Mouse (Mus musculus) fibroblast of lung, adult 2 months (primary cell): ENCODE results near the gene Astn2.
"Not testable (repeated sequence)": the region's sequence is repeated elsewhere in the genome, so short reads cannot be mapped to it uniquely, and the experiment has no call there.

ENCODE experiments used
- DNase-seq: peaks from one replicate; pipeline ENCODE4 v3.0.0-alpha.2; 2011; ENCODE audit warnings: low read depth

The Astn2 gene

DNA sequence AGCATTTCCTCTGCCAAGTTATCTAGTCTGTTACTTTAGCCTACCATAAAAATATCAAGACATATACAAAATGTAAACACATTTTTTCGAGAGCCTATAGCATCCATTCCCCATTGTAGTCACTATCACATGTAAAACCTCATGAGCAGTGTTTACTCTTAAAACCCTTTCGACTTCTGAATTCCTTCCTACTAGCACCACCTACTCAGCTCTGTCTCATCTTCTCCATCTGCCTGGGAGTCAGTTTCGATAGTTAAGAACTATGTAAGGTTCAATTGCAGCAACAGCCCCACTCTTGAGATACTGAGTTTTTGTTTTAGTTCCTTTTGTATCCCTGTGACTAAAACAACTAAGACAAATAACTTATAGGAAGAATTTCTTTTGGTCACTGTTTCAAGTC is 651.5 kb downstream of the Astn2 start:
- DNase-seq: no peak

DNA sequence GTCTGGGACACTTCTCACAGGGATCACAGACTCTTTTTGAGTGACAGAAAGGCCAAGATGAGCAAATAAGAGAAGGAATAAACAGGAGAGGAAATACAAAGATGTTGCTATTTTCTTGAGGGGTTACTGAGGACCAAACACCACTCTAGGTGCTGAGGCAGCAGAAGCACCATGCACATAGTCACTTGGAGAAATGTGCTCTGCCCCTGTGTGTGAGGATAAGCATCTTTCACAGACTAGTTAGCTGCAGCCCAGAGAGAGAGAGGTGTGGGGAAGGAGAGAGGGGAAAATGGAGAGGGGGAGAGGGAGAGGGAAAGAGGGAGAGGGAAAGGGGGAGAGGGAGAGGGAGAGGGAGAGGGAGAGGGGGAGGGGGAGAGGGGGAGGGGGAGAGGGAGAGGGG is 659.6 kb downstream of the Astn2 start:
- no peak for DNase-seq

DNA sequence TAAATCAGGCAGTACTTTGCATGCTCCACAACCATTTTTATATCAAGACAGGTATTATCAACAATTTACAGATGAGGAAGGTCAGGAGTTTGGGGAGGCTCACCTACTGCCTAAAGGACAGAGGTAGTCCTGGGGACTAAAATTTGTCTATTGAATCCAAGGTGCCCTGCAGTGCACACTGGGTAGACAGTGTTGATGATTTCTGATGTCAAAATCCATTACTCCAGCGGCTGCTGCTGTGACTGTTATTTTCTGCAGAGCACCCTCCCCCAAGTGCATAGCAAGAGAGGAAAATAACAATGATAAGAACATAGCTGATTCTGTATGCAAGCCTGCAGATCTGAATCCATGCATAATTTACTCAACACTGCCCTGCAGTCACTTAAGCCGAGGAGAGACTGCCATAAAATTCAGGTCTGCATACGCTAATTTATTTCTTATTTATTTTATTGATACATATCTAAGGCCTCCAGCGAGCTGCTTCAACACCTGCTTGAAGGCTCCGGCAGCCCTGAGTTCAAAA is 660.3 kb downstream of the Astn2 start:
- DNase-seq: no peak

DNA sequence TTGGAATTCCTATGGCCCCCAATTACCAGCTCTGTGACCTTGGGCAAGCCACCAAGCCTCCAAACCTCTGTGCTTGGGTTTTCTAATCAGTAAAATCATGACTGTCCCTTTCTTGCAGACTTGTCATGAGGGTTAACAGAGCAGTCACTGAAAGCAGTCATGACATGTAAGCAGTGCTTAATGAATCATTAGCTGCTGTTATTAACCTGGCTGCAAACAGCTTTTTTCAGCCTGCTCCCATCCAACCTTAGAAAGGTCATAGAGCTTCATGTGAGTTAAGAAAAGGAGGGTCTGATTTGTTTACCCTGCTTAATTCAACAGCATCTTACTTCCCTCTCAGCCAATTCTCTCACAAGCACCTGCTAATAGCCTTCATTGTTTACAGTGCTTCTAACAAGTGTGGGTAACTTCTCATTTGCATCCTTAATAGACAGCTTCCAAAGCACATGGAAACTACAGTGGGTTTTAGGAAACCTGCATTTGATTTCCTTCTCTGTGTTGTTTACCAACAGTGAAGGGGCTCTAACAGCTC is 661.2 kb downstream of the Astn2 start:
- no peak for DNase-seq

DNA sequence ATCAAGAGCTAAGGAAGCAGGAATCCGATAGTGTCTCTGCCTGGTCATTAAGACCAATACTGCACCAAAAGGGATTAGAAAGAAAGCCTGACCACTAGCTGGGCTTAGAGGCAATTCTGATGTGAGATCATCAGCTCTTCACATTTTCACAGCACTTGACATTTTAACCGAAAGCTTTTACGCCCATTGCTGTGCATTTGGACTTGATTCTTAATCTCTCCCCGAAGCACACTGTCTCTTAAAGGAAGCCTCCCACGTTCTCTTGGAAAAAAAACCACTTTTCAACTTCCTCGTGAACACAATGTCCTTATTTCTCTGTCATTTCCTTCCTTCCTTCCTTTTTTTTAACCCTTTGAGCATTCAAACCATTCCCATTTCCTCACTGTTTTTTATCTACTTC is 680.0 kb downstream of the Astn2 start:
- no peak for DNase-seq

DNA sequence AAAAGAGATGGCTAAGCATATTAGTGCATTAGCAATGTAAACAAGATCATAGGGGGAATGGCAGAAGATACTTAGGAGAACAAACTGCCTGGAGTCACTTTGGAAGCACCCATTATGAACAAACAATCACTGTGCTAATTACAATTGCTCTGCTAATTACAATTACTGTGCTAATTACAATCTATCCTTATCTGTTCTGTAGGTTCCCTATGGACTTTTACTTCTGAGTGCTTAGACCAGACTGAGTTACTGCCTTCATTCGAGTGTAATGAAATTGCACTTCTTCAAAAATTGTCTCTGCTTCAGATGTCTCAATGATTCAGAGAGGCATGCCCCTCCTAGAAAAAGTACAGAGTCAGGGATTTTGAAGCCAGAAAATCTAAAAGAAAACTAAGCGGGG is 684.8 kb downstream of the Astn2 start:
- no peak for DNase-seq

DNA sequence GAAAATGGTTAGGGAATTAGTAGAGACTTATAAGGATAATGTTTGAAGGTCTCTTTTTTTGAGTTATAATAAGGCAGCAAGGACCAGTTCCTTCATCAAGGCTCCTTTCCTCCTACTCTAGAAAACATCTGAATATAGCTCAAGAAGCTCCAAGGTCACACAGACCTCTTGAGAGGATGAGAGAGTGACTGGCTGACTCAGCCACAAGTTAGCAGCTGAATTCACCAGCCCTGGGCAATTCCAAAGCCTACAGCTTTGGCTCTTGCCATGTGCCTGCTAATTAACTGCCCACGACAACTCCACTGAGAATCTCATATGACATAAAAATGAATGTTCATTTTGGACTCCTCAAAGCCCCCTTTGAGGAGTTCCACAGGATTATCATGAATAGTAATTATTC is 686.5 kb downstream of the Astn2 start:
- DNase-seq: no peak

DNA sequence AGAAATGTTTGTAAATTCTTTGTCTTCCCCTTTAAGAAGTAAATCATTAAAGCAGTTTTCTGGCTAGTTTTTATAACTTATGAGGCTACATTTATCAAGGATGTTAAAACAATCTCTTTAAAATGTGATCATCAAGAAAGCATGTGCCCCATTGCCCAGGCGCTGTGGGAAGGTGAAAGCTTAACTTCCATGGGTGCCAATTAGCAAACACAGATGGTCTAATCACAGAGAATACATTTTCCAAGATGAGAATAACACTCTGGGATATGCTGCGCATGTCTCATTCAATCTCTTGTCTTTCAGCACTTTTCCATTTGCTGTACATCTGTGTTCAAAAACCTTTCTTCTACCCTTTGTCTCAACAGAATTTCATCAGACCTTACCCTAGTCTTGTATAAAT is 688.3 kb downstream of the Astn2 start:
- no peak for DNase-seq

DNA sequence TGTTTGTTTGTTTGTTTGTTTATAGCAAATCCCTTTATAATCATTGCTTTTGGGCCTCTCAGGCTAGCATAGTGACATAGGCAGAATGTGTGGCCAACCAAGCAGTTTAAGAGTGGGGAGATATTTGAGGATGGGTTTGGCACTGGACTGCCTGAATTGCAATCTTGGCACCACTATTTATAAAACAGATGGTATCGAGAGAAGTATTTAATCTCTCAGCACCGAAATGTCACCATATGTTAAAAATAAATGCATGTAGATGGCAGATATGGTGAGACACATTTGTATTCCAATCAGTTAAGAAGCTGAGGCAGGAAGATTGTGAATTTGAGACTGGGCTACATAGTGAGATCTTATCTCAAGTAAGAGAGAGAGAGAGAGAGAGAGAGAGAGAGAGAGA is 692.7 kb downstream of the Astn2 start:
- DNase-seq: no peak

DNA sequence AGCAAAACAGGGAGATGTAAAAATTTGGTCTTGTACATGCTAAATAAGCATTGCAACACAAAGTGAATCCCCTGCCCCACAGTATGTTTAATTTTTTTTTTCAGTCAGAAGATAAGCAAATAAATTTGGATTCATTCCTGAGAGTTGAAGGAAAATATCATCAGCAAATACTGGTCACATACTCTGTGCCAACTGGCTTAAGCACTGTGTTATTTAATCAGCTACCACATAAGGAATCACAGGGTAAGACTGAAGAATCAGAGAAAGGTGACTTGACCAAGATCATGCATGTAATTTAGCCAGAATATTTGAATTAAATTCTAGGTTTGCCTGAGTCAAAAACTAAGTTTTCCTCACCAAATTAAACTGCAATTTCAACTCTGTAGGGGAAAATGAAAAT is 693.8 kb downstream of the Astn2 start:
- no peak for DNase-seq

DNA sequence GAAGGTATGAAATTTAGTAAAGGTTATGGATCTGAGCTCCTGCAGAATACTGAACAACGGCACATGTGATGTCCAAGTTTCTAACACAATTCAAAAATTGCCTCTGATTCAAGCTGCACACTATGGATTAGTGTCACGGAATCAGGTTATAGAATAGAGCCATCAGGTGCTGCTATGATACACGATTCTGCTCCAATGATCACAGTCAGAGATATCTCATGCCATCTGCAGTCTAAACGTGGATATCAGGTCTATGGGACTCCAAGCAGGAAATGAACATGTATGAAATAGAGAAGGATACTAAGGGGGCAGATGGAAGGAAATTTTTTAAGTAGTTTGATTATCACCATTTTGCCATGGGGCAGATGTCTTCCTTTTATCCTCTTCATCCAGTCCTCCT is 702.6 kb downstream of the Astn2 start:
- no peak for DNase-seq

DNA sequence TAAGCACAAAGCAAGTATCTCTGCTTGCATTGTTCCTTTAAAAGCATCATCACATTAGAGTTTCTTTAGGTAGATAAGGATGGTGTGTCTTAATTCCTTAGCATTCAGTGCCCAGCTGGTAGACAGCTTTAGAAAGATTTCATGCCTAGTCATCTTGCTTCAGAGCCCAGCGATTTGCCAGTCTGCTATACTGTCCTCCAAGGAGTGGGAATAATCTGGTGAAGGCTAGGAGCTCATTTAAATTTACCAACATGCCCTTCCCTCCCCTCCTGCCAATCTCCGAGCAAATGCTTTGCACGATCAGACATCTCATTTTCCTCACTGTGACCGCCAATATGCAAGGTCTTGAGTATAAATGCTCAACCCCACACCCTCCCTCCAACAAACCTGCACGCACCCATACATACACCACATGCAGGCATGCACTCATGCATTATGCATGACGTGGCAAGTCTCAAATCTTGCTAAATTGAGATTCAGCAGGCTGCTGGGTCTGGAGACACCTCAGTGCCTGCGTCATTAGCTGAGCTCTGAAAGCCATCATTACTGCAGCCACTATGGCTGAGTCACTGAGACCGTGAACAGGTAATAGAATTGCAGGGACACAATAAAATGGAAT is 704.6 kb downstream of the Astn2 start:
- no peak for DNase-seq

DNA sequence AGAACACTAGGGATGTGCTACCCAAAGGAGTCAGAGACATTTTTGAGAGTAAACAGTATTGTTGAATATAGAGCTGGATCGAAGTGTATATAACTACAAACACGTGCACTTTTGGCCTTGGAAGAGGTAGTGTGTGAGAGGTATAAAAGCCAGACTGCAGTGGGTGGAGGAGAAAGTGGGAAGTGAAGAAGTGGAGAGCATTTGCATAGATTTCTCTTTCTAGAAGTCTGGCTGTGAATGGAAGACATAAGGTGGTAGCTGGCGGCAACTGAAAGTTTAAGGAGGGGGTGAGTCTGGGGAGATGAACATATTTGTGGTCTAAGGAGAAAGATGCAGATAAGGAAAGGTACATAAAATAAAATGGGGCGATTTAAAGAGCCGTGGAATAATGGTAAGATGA is 709.2 kb downstream of the Astn2 start:
- DNase-seq: no peak

DNA sequence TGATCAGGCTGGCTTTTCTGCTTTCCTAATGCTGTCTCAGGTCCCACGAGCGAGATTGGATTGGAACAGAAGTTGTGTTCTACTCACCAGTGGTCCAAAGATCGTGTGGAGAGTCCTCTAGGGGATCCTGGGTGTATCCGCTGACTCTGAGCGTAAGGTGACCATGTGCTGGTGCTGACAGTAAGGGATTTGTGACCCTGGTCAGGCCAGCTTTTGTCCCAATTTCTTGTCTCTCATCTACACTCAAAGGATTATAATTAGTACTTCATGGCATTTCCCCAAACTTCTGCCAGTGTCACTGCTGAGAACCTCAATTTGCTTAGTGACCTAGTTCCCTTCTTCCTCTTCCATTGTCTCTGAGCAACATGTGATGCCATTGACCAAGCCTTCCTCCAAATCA is 710.4 kb downstream of the Astn2 start:
- no peak for DNase-seq

DNA sequence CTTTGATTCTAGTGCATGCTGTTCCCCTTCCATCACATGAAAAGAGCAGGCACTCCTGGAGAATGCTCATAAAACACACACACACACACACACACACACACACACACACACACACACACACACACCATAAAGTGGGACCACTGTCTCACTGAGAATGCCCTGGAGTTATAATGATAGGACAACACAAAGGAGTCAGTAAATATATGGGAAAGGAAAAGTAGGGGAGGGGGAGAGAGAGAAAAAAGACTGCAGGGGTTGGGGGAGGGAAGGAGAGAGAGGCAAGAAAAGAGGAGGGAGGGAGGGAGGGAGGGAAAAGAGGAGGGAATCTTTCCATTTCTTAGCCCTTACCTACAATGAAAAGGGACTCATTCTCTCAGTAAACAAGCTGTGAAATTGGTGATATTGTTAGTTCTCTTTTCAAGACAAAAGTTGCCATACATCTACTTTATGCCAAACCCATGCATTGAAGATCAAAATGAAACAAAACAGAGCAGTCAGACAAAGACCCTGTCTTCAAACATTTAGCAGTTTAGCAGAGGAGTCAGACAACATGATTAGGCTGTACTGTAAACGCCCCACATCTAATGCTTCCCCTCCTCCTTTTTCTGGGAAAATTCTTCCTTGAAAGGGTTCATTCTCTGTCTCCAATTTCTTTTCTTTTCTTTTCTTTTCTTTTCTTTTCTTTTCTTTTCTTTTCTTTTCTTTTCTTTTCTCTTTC is 717.2 kb downstream of the Astn2 start:
- no peak for DNase-seq

DNA sequence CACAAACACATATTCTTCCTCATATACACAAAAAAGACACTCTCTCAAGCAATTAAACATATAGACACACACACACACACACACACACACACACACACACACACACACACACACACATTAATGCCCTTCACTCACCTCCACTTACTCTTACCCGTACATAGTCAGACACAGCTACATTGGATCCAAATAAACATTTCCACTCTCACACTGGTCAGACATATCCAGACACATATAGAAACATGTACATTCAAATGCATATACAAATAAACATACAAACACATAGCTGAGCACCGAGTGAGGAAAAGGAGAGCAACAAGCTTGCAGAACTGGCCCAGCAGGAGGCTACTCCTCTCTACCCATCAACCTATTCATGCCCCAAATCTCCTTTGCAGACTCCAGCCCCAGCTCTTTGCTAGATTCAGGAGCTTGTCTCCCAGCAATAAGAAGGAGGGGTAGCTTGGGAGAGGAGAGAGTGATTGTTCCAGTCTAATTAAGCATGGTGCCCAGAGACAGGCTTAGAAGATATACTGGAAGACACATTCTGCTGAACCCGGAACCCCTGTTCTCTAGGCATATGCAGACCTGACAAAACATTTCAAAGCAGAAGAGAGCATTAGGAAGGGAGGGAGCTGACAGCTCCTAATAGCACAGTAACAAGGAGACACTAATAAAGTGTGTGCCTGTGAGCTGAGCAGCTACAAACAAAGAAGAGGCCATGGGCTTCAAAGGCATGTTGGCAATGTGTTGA is 718.0 kb downstream of the Astn2 start:
- no peak for DNase-seq

DNA sequence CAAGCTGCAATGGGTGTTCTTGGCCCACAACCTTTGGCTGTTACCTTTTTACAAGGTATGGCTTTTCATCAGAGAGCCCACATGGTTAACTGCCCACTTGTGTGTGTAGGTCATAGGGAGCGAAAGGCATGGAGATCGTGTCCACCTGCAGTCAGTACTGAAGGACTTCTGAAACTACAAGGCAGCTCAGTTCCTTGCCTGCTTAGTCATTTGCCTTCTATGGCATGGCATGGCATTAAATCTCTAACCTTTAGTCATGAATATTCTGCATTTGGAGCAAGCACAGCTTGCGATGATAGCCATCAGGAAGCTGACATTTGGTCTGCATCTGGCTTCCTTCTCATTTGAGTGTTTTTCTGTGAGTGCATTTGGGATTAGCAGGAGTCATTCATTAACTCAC is 720.0 kb downstream of the Astn2 start:
- DNase-seq: no peak

DNA sequence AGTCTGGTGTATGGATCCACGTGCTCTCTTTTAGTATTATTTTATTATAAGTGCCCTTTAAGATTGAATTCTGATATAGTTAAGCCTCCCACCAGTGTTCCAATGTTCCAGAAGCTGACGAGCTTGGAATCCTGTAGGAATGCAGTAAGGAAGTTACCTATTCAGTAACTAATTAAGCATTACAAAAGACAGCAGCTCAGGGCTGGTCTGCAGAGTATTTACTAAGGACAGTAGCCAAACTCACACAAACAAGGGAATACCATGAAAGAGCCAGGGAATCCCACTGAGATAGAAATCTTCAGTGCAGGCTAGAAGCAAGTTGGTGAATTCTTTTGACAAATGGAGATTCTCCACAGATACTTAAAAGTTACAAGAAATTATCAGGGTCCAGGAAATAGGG is 724.6 kb downstream of the Astn2 start:
- DNase-seq: not testable (repeated sequence)

DNA sequence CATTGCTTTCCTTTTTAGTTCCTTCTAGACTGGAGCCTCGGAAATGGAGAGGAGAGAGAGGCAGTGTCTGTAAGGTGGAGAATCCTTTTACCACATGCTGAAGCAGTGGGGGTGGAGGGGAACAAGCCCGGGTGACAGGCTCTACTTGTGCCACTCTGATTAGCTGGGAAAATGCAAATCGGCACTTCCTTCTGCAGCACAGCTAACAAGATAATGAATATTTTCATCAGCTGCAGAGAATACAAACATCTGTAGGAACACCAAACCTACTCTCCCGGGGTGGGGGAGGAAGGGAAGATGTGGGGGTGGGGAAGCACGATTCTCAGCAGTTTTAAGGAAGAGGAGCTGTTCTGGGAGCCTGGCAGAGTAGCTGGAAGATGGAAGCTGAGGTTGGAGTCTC is 725.5 kb downstream of the Astn2 start:
- DNase-seq: no peak

DNA sequence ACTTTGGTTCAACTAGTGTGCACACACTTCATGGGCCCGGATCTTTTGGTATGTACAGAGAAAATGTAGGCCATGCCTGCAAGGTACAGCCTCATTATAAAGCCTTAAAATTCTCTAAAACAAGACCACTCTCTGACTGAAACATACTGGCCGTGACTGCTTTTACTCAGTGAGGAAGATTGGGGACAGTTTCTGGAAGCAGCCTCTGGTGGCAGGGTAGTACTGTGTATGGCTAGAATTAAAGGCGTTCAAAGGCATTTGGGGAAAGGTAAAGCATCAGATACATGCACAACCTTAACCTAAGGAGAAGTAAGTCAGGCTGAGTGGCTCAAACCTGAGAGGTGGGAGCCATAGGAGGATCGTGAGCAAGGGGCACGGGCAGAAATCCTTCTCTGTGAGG is 725.9 kb downstream of the Astn2 start:
- no peak for DNase-seq

DNA sequence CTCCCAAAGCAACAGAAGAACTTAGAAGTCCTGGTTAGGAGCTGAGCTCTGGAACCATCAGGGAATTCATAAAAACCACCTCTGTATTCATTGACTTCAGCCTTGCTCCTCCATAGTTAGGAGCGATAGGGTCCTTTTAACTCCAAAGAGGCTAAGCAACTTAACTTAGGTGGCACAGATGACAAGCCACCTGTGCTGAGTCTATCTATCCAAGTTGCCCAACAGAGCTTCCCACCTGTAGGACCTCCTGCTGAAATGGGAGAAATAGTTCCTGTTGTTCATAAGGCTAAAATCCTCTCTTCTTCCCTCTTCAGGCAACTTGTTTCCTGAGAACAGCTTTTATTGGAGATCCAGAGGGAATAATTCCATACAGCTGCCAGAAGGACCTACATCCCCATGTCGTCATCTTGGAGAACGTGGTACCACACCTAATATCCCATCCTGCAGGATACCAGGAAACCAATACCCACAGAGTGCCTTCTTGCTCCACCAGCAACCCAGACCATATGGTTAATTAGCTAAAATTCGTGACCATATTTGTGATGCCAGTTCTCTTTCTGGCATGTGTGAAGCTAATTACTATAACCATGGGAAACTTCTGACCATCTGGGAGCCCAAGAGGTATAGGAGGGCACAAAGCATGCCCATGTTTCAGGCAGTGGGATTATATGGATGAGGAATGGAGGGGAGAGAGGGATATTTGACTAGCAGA is 730.0 kb downstream of the Astn2 start:
- DNase-seq: no peak

DNA sequence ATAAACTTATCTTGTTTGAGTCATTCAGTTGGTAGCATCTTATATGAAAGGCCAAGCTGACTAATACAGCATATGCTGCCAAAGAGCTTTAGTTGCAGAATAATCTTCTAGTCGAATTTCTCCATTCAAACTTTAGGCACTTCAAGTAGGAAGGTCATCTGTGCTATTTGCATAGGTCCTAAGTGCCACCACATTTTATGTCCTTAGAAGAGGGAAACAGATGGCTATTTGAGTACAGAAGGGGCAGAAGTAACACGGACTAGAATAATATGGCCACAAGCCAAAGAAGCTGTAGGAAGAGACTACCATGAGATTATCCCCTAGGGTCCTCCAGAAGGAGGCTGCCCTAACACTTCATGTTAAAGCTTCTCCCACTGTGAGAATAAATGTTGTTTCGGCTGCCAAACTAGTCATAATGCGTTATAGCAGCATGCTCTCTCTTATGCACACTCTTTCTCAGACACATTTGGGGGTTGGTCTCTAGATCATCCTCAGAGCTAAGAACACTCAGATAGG is 730.9 kb downstream of the Astn2 start:
- DNase-seq: no peak
